Mouse (Mus musculus): ENCODE results near the gene Cpn2.

DNA sequence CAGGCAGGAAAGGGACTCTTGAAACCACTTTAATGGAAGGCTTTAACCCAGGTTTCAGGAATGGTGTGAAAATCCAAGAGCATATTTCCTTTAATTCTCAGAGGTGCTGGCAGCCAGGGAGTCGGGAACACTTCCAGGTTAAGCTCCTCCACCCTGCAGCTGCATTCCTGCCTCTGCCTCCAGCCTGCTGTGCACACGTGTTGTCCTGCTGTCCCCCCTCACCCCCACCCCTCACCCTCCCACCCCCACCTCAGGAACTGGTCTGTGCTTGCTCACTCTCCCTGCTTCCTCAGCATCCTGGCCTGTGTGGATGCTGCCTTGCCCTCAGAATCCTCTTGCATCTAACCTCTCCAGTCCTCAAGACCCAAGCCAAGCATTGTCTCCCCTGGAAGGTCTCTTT, 25.7 kb downstream of the Cpn2 start:
- no peak for TF ChIP-seq POLR2A (IDR thresholded peaks at IDR 0.05; ENCODE audit: borderline replicate concordance, extremely low read depth, low read depth, low read length)
- no peak for TF ChIP-seq CTCF (IDR thresholded peaks at IDR 0.05; ENCODE audit: insufficient read depth, low read length)
